Mouse (Mus musculus): Measurements from ENCODE around the gene Hist1h3g. TPM values are rescaled to one million over a fixed set of nuclear protein-coding genes. Genes with fewer than 3 reads are reported as not detected.

Hist1h3g gene
- polyA plus RNA-seq (2012; rRNA removed): 15.8 and 18.3 TPM in 2 replicates

GRCm38 (mm10) chr13:23535137-23536075, at the start of gene Hist1h3g:
Hist1h3g (plus strand) TSS chr13:23535422.

GRCm38 (mm10) chr13:23488400-23489322, 46.6 kb upstream of the Hist1h3g start, which contains the start of gene Btn2a2:
Btn2a2 (minus strand) TSS chr13:23488857.

GRCm38 (mm10) chr13:23530901-23531875, 4.0 kb upstream of the Hist1h3g start, which contains the start of gene Hist1h4h:
Hist1h4h (plus strand) TSS chr13:23531050.

GRCm38 (mm10) chr13:23533560-23534367, 1.5 kb upstream of the Hist1h3g start, which contains the start of gene Hist1h2af:
Hist1h2af (plus strand) TSS chr13:23533906.

GRCm38 (mm10) chr13:23542999-23543607, 7.9 kb downstream of the Hist1h3g start, which contains the start of gene Hist1h2bh:
Hist1h2bh (minus strand) TSS chr13:23543392.

GRCm38 (mm10) chr13:23543965-23544786, 9.0 kb downstream of the Hist1h3g start, which contains the start of gene Hist1h3f:
Hist1h3f (plus strand) TSS chr13:23544052.

GRCm38 (mm10) chr13:23551146-23551834, 16.1 kb downstream of the Hist1h3g start, which contains the start of gene Hist1h4f:
Hist1h4f (minus strand) TSS chr13:23551648.

GRCm38 (mm10) chr13:23552962-23553361, 17.7 kb downstream of the Hist1h3g start, which contains the start of gene Hist1h1d:
Hist1h1d (plus strand) TSS chr13:23553262.

GRCm38 (mm10) chr13:23561883-23562659, 26.8 kb downstream of the Hist1h3g start, which contains the start of gene Hist1h3e:
Hist1h3e (minus strand) TSS chr13:23562369.

GRCm38 (mm10) chr13:23571022-23571503, 35.8 kb downstream of the Hist1h3g start, which contains the start of the genes Hist1h2ae and Hist1h2bg:
Hist1h2ae (minus strand) TSS chr13:23571220.
Hist1h2bg (plus strand) TSS chr13:23571396.

GRCm38 (mm10) chr13:23573898-23574524, 38.8 kb downstream of the Hist1h3g start, which contains the start of the genes Hist1h2bf and Hist1h2ad:
Hist1h2bf (minus strand) TSS chr13:23574196.
Hist1h2ad (plus strand) TSS chr13:23574381.

GRCm38 (mm10) chr13:23575271-23575851, 40.1 kb downstream of the Hist1h3g start, which contains the start of gene Hist1h3d:
Hist1h3d (plus strand) TSS chr13:23575763.

GRCm38 (mm10) chr13:23581408-23582218, 46.4 kb downstream of the Hist1h3g start, which contains the start of gene Hist1h4d:
Hist1h4d (plus strand) TSS chr13:23581598.

